Mouse (Mus musculus) liver, postnatal 0 days (tissue): ENCODE results near the gene Ago1.

Experiments used
- CTCF ChIP-seq: sonication (generic); IDR thresholded peaks from 2 replicates; pipeline ENCODE4 v1.5.1; 2016; ENCODE audit warnings: antibody characterized with exemption, low read depth
- EP300 ChIP-seq: IDR thresholded peaks from 2 replicates; pipeline ENCODE4 v1.6.1; 2016; ENCODE audit warnings: antibody characterized with exemption, low read depth, mild to moderate bottlenecking

GRCm38 (mm10) chr4:126468285-126468901, at the start of gene Ago1:
- TF ChIP-seq CTCF (peak; percentile 99), EP300 (no peak)
